Mouse (Mus musculus): ENCODE measurements around the gene Hist1h3g.

The Hist1h3g gene

DNA sequence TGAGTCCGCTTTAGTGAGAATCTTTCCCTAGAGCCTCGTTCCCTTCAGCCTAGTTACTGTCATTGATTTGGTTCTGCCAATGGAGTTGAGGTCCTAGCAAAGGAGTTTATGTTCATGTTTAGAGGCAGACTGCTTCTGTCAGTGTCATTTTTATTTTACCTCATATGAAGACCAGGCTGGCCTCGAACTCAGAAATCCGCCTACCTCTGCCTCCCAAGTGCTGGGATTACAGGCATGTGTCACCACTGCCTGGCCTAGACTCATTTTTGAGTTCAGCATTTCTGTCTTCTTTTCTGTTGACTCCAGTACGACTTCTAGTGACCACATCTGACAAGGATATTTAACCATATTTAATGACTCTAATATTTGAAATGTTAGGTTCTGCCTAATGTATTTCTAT is 19.9 kb upstream of the Hist1h3g start:
- DNase-seq (ENCODE audit: low read depth, low spot score), result no peak

DNA sequence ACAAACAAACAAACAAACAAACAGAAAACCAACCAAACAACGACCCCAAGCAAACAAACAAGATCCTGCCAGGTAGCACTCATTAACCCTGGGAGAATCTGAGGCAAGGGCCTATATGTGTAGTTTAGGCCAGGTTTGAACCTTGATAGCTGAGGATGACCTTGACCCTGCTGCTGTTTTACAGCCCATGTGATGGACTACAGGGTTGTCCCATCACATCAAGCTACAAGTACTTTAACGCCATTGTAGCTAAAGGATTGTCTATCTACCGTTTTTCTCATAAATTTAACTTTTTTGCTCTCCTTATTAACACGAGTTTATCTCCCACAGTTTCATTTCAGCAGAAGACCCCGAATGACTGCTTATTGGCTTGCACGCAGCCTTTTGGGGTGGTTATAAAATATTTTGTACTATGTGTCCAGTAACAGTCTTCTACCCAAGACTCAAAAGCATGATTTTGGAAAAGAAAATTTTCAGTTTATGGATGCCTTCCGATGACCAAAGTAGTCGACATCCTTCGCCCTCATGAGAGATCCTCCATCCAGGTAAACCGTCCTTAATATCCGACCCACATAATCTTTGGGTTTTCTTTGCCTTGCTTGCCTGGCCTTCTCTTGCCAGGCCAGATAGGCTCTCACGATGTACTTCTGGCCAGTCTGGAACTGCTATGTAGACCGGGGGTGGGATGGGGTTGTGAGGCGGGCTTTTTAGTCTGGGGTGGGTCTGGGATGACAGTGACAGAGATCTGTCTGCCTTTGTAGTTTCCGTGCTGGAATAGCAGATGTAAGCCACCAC is 19.2 kb upstream of the Hist1h3g start:
- no peak for DNase-seq (ENCODE audit: low read depth, low spot score)

DNA sequence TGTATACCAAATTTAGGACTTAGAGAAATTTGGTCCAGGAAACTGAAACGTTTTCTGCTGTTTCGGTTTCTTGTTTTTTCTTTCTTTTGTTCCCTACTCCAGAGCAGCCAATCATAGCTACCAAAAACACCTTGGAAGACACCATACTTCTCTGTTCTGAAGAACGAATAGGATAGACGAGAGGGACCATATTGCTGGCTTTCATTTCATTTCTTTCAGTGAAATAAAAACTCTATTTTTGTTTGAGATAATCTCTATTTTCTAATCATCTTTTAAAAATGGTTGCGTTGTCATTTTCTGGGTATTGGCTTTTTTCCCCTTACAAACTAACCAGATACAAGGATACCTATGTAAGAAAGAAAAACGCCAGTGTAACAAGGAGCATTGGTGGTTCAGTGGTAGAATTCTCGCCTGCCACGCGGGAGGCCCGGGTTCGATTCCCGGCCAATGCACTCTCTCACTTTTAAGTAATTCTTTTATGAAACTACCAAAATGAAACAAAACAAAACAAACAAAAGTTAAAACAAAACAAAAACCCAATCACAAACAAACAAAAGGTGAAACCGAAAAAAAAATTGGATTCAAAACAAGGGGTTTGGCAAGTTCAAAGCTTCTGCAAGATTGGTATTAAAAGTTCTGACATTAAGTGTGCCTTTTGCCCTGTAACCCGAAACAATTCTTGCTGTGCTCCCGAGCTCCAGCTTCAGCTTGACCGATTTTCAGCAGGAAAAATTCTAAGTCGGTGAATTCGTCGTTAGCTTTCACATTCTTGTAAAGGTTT is 18.2 kb upstream of the Hist1h3g start:
- DNase-seq (ENCODE audit: low read depth, low spot score), result no peak

DNA sequence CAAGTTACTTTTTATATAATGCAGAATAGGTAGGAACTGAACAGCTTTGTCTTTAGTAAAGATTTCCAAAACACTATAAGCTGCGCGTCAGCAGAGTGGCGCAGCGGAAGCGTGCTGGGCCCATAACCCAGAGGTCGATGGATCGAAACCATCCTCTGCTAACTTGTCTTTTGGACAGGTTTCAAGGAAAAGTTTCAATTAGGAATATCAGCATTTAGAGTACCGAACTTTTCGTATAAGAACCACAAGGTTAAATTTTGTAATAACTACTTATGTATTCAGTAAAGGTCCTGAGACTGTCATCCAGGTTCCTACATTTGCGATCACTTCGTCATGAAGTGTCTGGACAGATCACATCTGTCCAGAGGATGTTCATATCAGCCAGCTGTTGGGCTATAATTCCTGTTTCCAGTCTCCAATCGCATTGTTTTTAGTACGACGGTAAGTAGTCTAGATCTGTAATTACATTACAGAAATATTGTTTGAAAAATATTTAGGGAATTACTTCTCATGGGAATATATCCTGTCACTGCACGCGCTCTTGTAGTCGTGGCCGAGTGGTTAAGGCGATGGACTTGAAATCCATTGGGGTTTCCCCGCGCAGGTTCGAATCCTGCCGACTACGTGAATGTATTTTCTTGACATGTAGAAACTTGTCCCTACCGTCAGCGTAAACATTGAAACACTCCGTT is 17.5 kb upstream of the Hist1h3g start:
- peak; percentile 91 for DNase-seq (ENCODE audit: low read depth, low spot score)

DNA sequence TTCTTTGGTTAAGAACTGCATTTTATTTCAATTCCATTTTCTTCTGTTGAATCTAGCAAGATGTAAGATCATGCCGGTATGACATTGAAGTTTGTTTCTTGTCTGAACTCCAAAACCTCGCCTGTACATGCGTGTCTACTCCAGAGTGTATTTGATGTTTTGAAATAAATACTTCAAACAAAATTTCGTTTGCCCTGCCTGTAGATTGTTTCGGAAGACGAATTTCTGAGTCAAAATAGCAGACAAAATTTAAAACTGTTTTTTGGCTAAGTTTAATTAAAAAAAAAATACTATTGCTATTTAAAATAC is 17.0 kb upstream of the Hist1h3g start:
- DNase-seq (ENCODE audit: low read depth, low spot score), result no peak

DNA sequence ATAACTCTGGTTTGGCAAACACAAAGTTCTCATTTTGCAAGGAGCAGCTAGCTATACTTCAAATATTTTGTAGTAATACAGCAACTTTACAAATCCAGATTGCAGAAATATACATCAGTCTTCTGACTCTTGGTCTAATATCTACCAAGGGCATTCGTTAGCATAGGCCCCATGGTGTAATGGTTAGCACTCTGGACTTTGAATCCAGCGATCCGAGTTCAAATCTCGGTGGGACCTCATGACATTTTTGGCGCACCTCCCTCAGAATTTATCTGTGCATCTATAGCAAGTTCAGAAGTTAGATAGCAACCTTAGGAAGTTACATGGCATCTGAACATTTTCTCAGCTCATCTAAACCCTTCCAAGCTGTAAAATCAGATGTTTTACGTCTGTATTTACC is 16.3 kb upstream of the Hist1h3g start:
- DNase-seq (ENCODE audit: low read depth, low spot score), result peak; percentile 83

DNA sequence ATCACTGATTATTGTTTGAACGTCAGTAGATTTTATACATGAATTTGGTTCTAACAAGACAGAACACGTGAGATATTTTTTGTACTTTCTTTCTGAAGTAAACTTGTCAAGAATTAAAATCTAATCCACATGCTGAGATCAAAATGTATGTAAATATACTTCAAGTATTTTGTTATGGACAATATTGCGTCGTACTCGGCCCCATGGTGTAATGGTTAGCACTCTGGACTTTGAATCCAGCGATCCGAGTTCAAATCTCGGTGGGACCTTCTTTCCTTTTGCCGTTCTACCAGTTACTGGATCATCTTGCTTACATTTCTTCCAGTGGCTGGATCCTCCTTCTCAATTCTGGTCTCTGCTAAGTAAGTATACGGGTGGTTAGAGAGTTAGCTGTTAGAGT is 15.8 kb upstream of the Hist1h3g start:
- peak; percentile 84 for DNase-seq (ENCODE audit: low read depth, low spot score)

DNA sequence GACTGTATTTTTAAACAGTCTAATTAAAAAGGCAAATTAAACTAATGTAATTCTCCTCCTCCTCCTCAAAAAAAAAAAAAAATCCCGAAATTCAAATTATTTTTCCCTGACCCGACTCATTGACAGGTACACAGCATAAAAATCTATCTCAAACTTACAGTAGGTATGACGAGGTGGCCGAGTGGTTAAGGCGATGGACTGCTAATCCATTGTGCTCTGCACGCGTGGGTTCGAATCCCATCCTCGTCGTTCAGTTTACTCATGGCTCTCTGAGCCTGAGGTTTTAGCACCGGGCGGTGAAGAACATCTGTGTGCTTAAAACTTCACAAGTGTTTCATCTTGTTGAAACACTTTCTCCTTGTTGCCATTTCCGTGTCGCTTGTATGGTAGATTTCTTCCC is 13.5 kb upstream of the Hist1h3g start:
- DNase-seq (ENCODE audit: low read depth, low spot score), result no peak

DNA sequence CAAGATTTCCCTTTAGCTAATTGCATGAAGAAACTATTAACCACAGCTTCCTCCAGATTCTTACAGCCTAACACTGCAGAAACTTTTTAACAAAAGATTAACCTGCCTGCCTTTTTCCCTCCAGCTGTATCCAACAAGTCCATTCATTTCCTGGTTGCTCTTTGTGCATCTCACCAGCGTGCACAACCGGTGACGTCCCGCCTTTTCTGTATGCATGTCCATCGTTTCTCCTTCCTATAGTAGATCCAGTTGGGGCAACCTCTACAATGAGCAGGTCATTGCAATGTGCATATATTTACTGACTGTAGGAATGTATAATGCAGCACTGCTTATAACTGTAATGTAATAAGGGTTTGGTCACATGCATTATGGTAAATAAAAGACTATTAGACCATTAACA is 11.2 kb upstream of the Hist1h3g start:
- DNase-seq (ENCODE audit: low read depth, low spot score), result no peak

DNA sequence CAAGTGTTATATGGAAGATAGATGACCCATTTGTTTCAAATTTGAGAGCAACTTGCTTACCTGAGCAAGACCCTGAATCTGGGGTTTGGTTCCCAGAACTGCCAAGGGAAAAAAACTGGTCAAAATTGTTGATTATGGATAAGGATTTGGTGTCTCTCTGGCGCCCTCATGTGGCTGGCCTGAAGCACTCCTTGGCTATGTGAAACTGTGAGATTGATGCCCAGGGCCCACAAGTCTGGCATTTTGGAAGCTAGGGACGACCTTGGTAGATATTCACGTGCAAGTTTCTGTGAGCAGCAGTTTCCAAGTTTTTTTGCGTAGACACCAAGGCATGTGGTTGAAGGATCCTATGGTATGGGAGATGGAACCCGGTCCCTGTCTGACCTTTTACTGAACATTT is 10.6 kb upstream of the Hist1h3g start:
- DNase-seq (ENCODE audit: low read depth, low spot score), result peak; percentile 91

DNA sequence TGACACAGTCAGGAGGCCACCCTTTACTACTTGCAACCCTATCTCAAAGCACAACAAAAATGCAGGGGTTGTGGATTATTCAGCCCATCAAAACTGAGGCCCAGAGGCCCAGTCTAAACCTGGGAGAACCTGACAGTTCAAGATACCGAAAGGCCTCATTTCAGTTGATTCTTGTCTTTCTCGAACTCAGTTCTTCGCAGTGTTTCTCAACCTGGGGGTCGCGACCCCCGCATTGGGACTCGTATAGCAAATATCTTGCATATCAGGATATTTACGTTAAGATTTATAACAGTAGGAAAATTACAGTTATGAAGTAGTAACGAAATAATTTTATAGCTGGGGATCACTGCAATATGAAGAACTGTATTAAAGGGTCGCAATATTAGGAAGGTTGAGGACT is 9.3 kb upstream of the Hist1h3g start:
- no peak for DNase-seq (ENCODE audit: low read depth, low spot score)

DNA sequence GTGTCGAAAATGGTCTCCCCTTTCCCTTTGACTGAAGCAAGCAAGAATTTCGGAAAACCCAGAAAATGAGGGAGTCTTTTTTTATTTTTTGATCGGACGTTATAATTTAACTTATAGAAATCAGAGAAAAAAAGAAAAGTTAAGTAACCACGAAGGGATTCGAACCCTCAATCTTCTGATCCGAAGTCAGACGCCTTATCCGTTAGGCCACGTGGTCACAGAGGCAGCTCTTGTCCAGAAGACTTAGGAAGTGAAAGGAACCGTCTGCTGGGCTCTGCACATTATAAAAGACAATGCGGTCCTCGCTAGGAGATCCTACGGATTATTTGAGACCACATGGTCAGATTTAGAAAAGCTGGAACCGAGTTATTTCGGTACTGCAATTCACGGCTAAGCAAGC is 8.9 kb upstream of the Hist1h3g start:
- peak; percentile 93 for DNase-seq (ENCODE audit: low read depth, low spot score)

DNA sequence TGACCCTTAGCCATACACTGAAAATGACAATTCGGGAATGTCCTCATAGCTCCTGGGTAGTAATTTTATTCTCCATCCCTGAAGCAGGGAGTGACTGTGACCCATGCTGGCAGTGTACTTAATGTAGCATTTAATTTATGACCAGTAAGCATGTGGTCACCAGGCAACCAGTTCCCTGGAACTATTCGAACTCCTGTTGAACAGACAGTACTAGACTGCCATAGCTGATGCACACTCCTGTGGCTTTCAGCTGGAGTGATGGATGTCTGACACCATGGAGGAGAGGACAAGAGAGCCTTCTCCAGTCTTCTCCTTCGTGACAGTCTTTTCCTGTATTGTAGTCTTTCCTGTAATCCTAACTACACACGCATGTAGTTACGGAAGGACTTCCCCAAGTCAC is 6.2 kb upstream of the Hist1h3g start:
- DNase-seq (ENCODE audit: low read depth, low spot score), result no peak

DNA sequence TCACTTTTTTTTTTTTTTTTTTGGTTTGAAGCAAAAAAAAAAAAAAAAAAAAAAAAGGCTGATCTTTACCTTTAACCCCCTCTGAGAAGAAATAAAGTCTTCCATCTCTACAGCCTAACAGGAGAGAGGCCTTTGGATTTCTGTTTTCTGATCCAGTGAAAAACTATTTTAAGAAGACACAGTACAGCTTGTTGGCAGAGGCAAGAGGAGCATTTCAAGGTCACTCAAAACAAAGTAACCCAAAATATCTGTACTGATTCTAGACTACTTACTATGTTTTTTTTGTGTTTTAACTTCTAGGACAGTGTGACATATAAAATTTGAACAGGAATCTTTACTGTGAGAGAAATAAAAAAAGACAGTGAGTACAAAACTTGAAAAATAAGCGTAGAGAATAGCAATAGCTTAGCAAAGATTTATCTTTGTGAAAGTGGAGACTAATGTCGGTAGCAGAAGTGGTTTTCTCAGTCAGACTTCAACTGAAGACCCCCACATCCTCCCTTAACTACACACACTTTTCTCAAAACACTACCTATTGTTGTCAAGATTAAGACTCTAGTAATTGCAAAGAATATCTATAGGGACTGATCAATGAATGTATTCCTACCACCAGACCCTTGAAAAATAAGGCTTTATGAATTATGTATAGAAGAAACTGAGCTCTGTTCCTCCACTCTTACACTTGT is 5.6 kb upstream of the Hist1h3g start:
- no peak for DNase-seq (ENCODE audit: low read depth, low spot score)

DNA sequence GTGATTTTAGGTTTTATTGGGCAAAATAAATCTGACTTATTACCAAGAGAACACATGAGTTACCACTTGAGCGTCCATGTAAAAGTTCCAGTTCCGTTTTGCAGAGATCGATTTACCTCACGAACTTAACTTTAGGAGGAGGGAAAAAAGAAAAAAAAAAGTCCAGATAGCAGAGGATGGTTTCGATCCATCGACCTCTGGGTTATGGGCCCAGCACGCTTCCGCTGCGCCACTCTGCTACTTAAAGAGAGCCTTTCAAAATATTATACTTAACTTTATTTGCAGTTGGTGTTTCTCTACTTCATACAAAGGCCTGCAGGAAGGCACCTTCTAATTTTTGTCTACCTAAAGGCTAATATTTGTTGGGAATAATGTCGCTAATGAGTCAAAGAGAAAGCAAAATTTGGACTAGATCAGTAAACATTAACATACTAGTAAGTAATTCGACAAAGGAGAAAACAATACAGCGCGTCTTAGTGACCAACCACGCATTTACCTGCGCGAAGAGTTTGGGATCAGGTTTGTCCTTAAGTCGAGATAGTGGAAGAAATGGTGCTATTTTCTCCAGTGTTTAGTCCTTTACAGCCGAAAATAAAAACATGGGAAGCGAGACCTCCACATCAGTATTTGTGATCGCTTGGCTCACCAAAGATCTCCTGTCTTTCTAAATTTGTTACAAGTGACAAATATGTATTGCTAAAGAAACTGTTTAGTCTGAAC is 4.9 kb upstream of the Hist1h3g start:
- DNase-seq (ENCODE audit: low read depth, low spot score), result peak; percentile 66

DNA sequence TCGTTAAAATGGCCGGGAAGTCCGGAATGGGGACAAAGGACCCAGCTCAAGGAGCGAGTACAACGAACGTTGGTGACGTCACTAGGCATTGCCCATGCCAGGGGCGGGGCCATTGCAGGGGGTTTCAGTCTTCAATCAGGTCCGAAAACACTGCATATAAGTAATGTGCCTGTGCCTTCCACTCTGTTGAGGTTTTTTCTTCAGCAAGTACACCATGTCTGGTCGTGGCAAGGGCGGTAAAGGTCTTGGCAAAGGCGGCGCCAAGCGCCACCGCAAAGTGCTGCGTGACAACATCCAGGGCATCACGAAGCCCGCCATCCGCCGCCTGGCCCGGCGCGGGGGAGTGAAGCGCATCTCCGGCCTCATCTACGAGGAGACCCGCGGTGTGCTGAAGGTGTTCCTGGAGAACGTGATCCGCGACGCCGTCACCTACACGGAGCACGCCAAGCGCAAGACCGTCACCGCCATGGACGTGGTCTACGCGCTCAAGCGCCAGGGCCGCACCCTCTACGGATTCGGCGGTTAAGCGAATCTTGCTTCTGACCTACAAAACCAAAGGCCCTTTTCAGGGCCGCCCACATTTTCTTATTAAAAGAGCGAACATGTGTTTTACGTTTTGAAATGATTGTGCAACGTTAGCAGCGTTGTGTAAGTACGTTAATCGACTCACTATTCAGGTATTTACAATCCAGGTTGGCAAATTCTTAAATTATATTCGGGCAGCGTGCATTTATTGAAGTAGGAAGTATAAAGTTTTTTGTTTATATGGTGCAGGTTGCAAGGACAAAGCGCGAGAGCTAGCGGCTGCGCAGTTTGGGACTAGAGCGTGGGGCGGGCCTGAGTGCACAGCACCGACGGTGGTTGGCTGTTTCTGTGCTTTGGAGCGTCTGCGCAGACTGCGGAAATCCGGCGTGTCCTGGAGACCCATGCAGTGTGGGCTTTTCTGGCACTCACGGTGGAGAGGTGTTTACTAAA is 4.0 kb upstream of the Hist1h3g start, which contains the start of gene Hist1h4h:
Gene Hist1h4h, plus strand, starts transcription at position 150 of the 975 bp plus-strand sequence.
- peak; percentile 98 for DNase-seq (ENCODE audit: low read depth, low spot score)

DNA sequence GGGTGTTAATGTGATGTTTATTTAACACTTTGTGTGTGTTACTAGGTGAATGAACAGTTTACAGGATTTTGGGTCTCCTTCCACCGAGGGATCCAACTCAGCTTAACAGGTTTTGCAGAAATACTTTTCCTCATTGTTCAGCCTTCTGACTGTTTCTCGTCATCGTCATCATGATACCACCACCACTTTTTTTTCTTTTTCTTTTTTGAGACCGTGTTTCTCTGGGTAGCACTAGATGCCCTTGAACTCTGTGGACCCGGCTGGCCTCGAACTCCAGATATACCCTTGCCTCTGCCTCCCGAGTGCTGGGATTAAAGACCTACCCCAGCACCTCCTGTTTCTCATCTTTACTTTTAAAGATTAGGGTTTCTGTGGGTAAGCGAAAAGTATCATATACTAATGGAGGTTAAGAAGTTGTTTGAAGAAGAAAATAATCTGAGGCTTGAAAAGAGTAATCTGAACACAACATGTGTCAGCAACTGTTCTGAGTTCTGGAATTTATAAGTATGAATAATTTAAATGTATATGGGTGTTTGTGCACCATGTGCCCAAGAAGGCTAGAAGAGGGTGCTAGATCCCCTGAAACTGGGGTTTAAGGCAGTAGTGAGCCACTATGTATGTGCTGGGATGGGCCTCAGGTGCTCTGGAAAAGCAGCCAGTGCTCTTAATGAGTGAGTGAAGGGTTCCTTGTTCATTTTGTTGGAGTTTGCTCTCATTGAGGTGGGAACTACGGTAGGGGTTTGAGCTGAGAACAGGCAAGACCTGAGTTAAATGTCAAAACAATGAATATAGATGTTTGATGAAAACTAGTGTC is 2.8 kb upstream of the Hist1h3g start:
- no peak for DNase-seq (ENCODE audit: low read depth, low spot score)

DNA sequence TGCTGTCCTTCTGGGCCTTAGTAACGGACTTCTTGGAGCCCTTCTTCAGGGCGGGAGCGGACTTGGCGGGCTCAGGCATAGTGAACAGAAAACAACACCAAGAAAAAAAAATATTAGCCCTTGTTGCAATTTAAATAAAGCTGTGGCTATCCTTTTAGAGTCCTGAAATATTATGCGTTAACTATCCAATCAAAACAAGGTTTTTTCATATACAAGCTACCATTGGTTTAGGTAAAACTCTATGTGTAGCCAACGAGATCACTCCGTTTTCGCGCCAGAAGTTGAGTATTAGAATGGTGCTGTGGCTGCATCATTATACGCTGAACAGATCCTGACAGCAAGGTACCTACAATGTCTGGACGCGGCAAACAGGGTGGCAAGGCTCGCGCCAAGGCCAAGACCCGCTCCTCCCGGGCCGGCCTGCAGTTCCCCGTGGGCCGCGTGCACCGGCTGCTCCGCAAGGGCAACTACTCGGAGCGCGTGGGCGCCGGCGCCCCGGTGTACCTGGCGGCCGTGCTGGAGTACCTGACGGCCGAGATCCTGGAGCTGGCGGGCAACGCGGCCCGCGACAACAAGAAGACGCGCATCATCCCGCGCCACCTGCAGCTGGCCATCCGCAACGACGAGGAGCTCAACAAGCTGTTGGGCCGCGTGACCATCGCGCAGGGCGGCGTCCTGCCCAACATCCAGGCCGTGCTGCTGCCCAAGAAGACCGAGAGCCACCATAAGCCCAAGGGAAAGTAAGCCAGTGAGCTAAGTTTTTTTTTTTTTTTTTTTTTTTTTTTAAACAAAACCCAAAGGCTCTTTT is 1.5 kb upstream of the Hist1h3g start, which contains the start of gene Hist1h2af:
Gene Hist1h2af, plus strand, starts transcription at position 347 of the 808 bp plus-strand sequence.
- peak; percentile 94 for DNase-seq (ENCODE audit: low read depth, low spot score)

Data from forelimb bud, embryonic 11.5 days (tissue).